11 mouse cellular contexts compared by ENCODE assay signal in genomic region chr5:48737640-48738039, GRCm38 (mm10).
DNase-seq lines count a peak whose midpoint lies in the region; ATAC-seq and TF ChIP-seq lines count a peak whose summit lies in the region.
"Had no signal": no experiment of that assay in that cellular context is flagged by ENCODE, and none has a peak within 500 bp of the region (broad histone marks: within the 10 kb centered on the region; RNA-seq: fewer than 3 reads in every experiment).

No protein-coding gene starts in this region.

- H3K9me3 ChIP-seq in lung, postnatal 0 days (ENCODE audit: low read length): no peaks in the 10 kb centered on the region
- H3K9me3 ChIP-seq: liver, embryonic 15.5 days had no signal

- H3K4me1 ChIP-seq in lung, postnatal 0 days (ENCODE audit: insufficient read depth, low read depth, low read length): no peaks in the 10 kb centered on the region
- H3K4me1 ChIP-seq: liver, embryonic 15.5 days had no signal

- no peak overlapping the region for H3K9ac ChIP-seq in lung, postnatal 0 days (replicated peaks; ENCODE audit: low read depth)
- H3K9ac ChIP-seq: liver, embryonic 15.5 days had no signal

- no peak overlapping the region for H3K4me3 ChIP-seq in lung, postnatal 0 days (ENCODE audit: low read depth, low read length)
- H3K4me3 ChIP-seq: erythroblast, embryonic 14.5 days; liver, embryonic 15.5 days had no signal

- H3K27me3 ChIP-seq in lung, postnatal 0 days (replicated peaks; ENCODE audit: insufficient read depth, low read length): no peaks in the 10 kb centered on the region
- H3K27me3 ChIP-seq: liver, embryonic 15.5 days had no signal

- no peak for DNase-seq in frontal cortex, postnatal 14 days (ENCODE audit: low spot score in 2 of 2)
- peak; percentile 6 for DNase-seq in lung, postnatal 0 days (ENCODE audit: low spot score)
- no peak for DNase-seq in lung, postnatal 4 days
- peak; percentile 29 for DNase-seq in brain, adult 2 months (ENCODE audit: low read depth, low spot score)
- DNase-seq in retina, adult 2 months (ENCODE audit: low read depth, low spot score): peak; percentile 3
- no peak for DNase-seq in lung, postnatal 25 days (ENCODE audit: low spot score)
- no peak for DNase-seq in gastrocnemius, postnatal 25 days

- peak; percentile 23 for TF ChIP-seq CTCF in lung, postnatal 0 days (IDR thresholded peaks at IDR 0.05)

- WGBS in lung, postnatal 0 days: 48% methylated on average over 2 of the region's 2 CpGs

- TF ChIP-seq EP300 in lung, postnatal 0 days (IDR thresholded peaks at IDR 0.05): no peak

- no peaks in the 10 kb centered on the region for H3K36me3 ChIP-seq in lung, postnatal 0 days (ENCODE audit: insufficient read depth, low read length)
- H3K36me3 ChIP-seq: liver, embryonic 15.5 days had no signal

- no peak overlapping the region for H3K4me2 ChIP-seq in lung, postnatal 0 days (replicated peaks; ENCODE audit: low read depth, low read length)
- H3K4me2 ChIP-seq: heart, embryonic 11.5 days; liver, embryonic 15.5 days had no signal

- ATAC-seq in frontal cortex, adult (ENCODE audit: low TSS enrichment): peak; percentile 78
- ATAC-seq in lung, postnatal 0 days: no peak

- no peak overlapping the region for H3K27ac ChIP-seq in lung, postnatal 0 days (ENCODE audit: low read length)
- H3K27ac ChIP-seq: liver, embryonic 15.5 days had no signal

Comparison
In these comparisons a context has a peak if more than half of its experiments do, and no peak if none do; other contexts are left out.
1. DNase-seq: peak in lung, postnatal 0 days (single experiment), brain, adult 2 months (single experiment) and retina, adult 2 months (single experiment); none in frontal cortex, postnatal 14 days (0 of 2), lung, postnatal 4 days (0 of 2), lung, postnatal 25 days (single experiment) and gastrocnemius, postnatal 25 days (single experiment).